Mouse (Mus musculus) neural tube, embryonic 14.5 days (tissue): ENCODE measurements at regions not wholly inside any gene's neighbourhood (a gene's known extent, or its start where the extent isn't known, plus 50 kb on each side); places are given as distances from the start of the nearest gene placed in this dataset.

Experiments
- ATAC-seq: fragments of 200-750 bp; cut with Nextera tagmentation; 2 replicates; pipeline ENCODE4 v1.8.0; 2017; ENCODE audit warnings: low read depth, mild to moderate bottlenecking, moderate TSS enrichment, moderate library complexity
- H3K27ac ChIP-seq: fragments of 300-500 bp; sonication (generic); 2 replicates; pipeline ENCODE4 v1.5.1; 2014; ENCODE audit warnings: low read depth, mild to moderate bottlenecking, control low read depth, low read length, moderate library complexity, mixed read lengths
- H3K27me3 ChIP-seq: fragments of 300-500 bp; sonication (generic); 2 replicates; pipeline ENCODE4 v1.6.1; 2014; ENCODE audit warnings: low read length; ENCODE audit not compliant: control insufficient read depth, insufficient read depth
- H3K36me3 ChIP-seq: fragments of 300-500 bp; sonication (generic); 2 replicates; pipeline ENCODE4 v1.6.1; 2014; ENCODE audit warnings: low read length, mixed read lengths; ENCODE audit not compliant: control insufficient read depth, insufficient read depth
- H3K4me1 ChIP-seq: fragments of 300-500 bp; sonication (generic); 2 replicates; pipeline ENCODE4 v1.6.1; 2014; ENCODE audit warnings: low read length; ENCODE audit not compliant: control insufficient read depth, insufficient read depth
- H3K4me2 ChIP-seq: fragments of 300-500 bp; sonication (generic); 2 replicates; pipeline ENCODE4 v1.6.1; 2014; ENCODE audit warnings: mild to moderate bottlenecking, low read depth, low read length, control low read depth
- H3K4me3 ChIP-seq: fragments of 300-500 bp; sonication (generic); 2 replicates; pipeline ENCODE4 v1.5.1; 2014; ENCODE audit warnings: low read depth, low read length, control low read depth, mixed read lengths
- H3K9ac ChIP-seq: fragments of 300-500 bp; sonication (generic); replicated peaks from 2 replicates; pipeline ENCODE4 v1.6.1; 2014; ENCODE audit warnings: low read depth, mild to moderate bottlenecking, control low read depth, low read length, mixed read lengths
- H3K9me3 ChIP-seq: fragments of 300-500 bp; sonication (generic); 2 replicates; pipeline ENCODE4 v1.6.1; 2016; ENCODE audit warnings: low read length; ENCODE audit not compliant: control insufficient read depth
- WGBS: fragments of 180-500 bp; shearing (Covaris S2); extraction: QIAGEN DNeasy Blood & Tissue Kit; methylation state at CpG from one replicate; pipeline ENCODE4 v1.1.7; 2014; 5-methylcytosine and 5-hydroxymethylcytosine counted together

DNA sequence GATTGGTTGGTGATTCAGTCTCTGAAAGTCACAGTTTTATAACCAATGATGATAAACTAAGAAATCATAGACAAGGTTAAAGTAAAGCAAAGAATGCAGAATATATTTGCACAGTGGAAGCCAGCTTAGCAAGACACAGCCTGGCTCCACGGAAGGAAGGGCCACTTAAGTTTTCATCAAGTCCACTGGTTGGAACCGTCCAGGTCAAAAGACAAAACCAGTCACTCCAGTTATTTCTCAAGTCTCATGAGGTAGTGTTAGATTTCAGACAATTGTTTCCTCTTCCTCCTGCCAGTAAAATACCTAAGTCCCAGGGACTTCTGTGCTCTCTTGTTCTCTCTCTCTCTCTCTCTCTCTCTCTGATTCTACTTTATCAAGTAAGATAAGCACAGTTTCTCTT is 363.0 kb downstream of the Mllt3 start:
- H3K9ac ChIP-seq: no peak overlapping the region
- no peak overlapping the region for H3K27ac ChIP-seq
- ATAC-seq: no peak
- H3K4me2 ChIP-seq: no peak overlapping the region
- no peak overlapping the region for H3K4me3 ChIP-seq
- H3K27me3 ChIP-seq: no peaks in the 10 kb centered on the region
- H3K4me1 ChIP-seq: no peaks in the 10 kb centered on the region
- 77% methylated on average over 2 of the region's 2 CpGs for WGBS
- no peaks in the 10 kb centered on the region for H3K36me3 ChIP-seq
- H3K9me3 ChIP-seq: no peaks in the 10 kb centered on the region

DNA sequence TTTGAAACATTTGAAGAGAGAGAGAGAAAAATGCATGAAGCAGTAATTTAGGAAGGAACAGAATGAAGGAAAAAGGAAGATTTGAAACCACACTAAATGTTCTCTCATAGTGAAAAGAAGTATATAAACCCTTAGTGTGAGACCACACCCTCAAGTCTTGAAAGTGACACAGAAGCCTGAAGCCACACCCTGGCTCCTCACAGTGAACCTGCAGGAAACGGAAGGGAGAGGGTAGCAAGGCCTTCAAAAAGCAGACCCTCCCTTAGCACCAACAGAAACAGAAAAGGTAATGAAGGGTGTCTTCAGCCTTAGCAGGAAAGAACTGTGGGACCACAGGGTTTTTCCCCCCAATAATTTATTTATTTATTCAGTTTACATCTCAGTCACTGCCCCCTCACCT is 363.7 kb downstream of the Mllt3 start:
- WGBS: 58% methylated on average over 1 of the region's 1 CpGs
- no peak for ATAC-seq
- H3K36me3 ChIP-seq: no peaks in the 10 kb centered on the region

GRCm38 (mm10) chr4:87668314-87668713 is 364.9 kb downstream of the Mllt3 start:
- Histone ChIP-seq H3K9me3 (no peaks in the 10 kb centered on the region), H3K36me3 (no peaks in the 10 kb centered on the region), H3K27me3 (no peaks in the 10 kb centered on the region), H3K9ac (no peak overlapping the region), H3K4me3 (no peak overlapping the region), H3K27ac (no peak overlapping the region), H3K4me2 (no peak overlapping the region), H3K4me1 (no peaks in the 10 kb centered on the region)
- WGBS: 53% methylated on average over 3 of the region's 3 CpGs
- no peak for ATAC-seq

More for the DNA sequence above, 363.7 kb downstream of the Mllt3 start:
- H3K4me2 ChIP-seq: no peak overlapping the region
- H3K27me3 ChIP-seq: no peaks in the 10 kb centered on the region
- no peak overlapping the region for H3K9ac ChIP-seq
- H3K4me1 ChIP-seq: no peaks in the 10 kb centered on the region
- H3K4me3 ChIP-seq: no peak overlapping the region
- no peak overlapping the region for H3K27ac ChIP-seq
- H3K9me3 ChIP-seq: no peaks in the 10 kb centered on the region

GRCm38 (mm10) chr4:87667556-87668154 is 365.5 kb downstream of the Mllt3 start:
- ATAC-seq: no peak
- no peaks in the 10 kb centered on the region for H3K4me1 ChIP-seq
- no peak overlapping the region for H3K4me3 ChIP-seq
- H3K27me3 ChIP-seq: no peaks in the 10 kb centered on the region
- WGBS: 68% methylated on average over 5 of the region's 5 CpGs
- H3K9me3 ChIP-seq: no peaks in the 10 kb centered on the region
- H3K9ac ChIP-seq: no peak overlapping the region
- H3K36me3 ChIP-seq: no peaks in the 10 kb centered on the region
- H3K4me2 ChIP-seq: no peak overlapping the region
- no peak overlapping the region for H3K27ac ChIP-seq

- no peak for ATAC-seq
Observed at GRCm38 (mm10) chr4:87665149-87665548, 368.0 kb downstream of the Mllt3 start.

DNA sequence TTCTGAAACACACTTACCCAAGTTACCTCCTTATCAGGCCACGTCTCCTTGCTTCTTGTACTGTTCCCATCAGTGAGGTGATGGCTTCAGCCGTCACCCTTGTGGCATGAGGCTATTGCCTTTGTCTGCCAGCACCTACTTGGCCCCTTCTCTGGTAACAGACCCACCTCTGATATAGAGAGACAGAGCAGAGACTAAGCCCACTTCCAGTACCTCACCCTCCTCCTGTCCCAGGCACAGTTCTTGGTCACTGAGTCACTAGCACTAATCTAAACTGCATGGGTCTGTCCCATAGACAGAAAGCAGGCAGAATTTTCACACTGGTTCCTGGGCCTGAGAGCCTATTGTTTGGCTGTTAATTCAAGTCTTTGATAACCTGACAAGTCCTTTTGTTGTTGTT is 370.3 kb downstream of the Mllt3 start:
- H3K4me3 ChIP-seq: no peak overlapping the region
- ATAC-seq: no peak
- no peak overlapping the region for H3K9ac ChIP-seq
- WGBS: 78% methylated on average over 2 of the region's 2 CpGs
- H3K36me3 ChIP-seq: no peaks in the 10 kb centered on the region
- no peak overlapping the region for H3K27ac ChIP-seq
- H3K9me3 ChIP-seq: no peaks in the 10 kb centered on the region
- H3K4me2 ChIP-seq: no peak overlapping the region
- no peaks in the 10 kb centered on the region for H3K4me1 ChIP-seq
- H3K27me3 ChIP-seq: no peaks in the 10 kb centered on the region

More at GRCm38 (mm10) chr4:87665149-87665548, 368.0 kb downstream of the Mllt3 start:
- no peaks in the 10 kb centered on the region for H3K9me3 ChIP-seq
- H3K4me1 ChIP-seq: no peaks in the 10 kb centered on the region
- H3K27ac ChIP-seq: no peak overlapping the region
- H3K9ac ChIP-seq: no peak overlapping the region
- H3K27me3 ChIP-seq: no peaks in the 10 kb centered on the region
- no peak overlapping the region for H3K4me2 ChIP-seq
- 82% methylated on average over 6 of the region's 6 CpGs for WGBS
- no peaks in the 10 kb centered on the region for H3K36me3 ChIP-seq
- H3K4me3 ChIP-seq: no peak overlapping the region

- H3K27me3 ChIP-seq: no peaks in the 10 kb centered on the region
- no peak overlapping the region for H3K4me3 ChIP-seq
- H3K4me1 ChIP-seq: no peaks in the 10 kb centered on the region
- H3K9ac ChIP-seq: no peak overlapping the region
- H3K36me3 ChIP-seq: no peaks in the 10 kb centered on the region
- no peak overlapping the region for H3K27ac ChIP-seq
- H3K9me3 ChIP-seq: no peaks in the 10 kb centered on the region
- ATAC-seq: no peak
- 39% methylated on average over 4 of the region's 4 CpGs for WGBS
- no peak overlapping the region for H3K4me2 ChIP-seq
Observed at GRCm38 (mm10) chr4:87658316-87658715, 374.8 kb downstream of the Mllt3 start.

DNA sequence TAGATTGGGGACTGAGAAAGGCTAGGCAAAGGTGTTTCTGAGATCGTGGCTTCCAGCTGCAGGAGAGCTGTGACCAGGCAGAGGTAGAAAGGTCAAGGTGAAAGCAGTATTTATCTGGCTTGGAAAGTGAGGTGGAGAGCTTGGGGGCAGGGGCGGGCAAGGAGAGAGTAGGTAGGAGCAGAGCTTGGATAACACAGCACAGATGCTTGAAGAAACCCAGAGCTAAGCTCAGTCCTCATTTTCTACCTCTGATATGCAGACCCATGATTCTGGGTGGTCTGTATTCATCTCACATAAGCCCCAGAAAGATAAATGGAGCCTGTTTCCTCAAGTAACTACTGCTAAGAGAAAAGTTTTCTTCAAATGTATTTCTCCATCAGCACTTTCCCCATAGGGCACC is 375.3 kb downstream of the Mllt3 start:
- no peaks in the 10 kb centered on the region for H3K4me1 ChIP-seq
- no peaks in the 10 kb centered on the region for H3K36me3 ChIP-seq
- WGBS: 60% methylated on average over 2 of the region's 2 CpGs
- no peaks in the 10 kb centered on the region for H3K27me3 ChIP-seq
- no peak for ATAC-seq
- no peak overlapping the region for H3K4me3 ChIP-seq
- no peak overlapping the region for H3K4me2 ChIP-seq
- H3K9me3 ChIP-seq: no peaks in the 10 kb centered on the region
- no peak overlapping the region for H3K9ac ChIP-seq
- no peak overlapping the region for H3K27ac ChIP-seq

DNA sequence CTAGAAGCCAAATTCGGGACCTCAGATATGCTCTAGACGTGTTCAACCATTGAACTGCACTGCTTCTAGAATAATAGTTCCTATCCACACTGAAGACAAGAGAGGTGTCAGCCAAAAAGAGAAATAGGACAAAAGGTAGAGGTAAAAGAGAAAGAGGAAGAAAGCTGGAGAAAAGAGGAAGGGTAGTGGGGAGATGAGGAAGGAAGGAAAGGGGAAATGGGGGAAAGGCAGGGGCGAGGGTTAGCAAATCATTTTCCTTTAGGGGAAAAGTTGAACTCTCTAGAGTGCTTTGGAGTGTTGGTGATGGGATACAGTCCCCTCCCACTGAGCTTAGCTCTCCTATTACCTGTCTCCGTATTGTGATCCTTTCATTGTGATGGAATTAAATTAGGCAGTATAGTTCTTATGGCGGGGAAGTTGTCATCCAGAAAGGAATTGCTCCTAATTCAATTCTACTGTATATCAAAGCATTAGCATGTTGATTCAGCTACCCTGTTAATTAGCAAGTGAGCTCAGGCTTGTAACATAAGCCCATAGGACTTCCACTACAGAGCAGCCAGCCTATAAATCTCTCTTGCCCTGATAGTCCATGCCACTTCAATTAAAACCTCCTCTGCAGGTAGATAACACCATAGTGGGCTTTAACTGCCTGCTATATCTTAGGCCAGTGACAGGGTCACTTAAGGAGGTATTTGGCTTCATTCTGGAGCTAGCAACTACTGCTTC is 379.6 kb downstream of the Mllt3 start:
- H3K9ac ChIP-seq: no peak overlapping the region
- H3K9me3 ChIP-seq: no peaks in the 10 kb centered on the region
- 59% methylated on average over 5 of the region's 5 CpGs for WGBS
- H3K4me3 ChIP-seq: no peak overlapping the region
- H3K4me1 ChIP-seq: no peaks in the 10 kb centered on the region; the same call in 1 of the 2 replicates
- ATAC-seq: peak; percentile 49; the same call in 1 of the 2 replicates
- H3K4me2 ChIP-seq: no peak overlapping the region
- H3K27ac ChIP-seq: no peak overlapping the region
- H3K27me3 ChIP-seq: no peaks in the 10 kb centered on the region
- H3K36me3 ChIP-seq: no peaks in the 10 kb centered on the region
